Mouse (Mus musculus) midbrain, embryonic 12.5 days (tissue): Measurements from ENCODE around the gene Nol3. TPM values are rescaled to one million over a fixed set of nuclear protein-coding genes. Genes with fewer than 3 reads are reported as not detected.
"Not testable (repeated sequence)": the region's sequence is repeated elsewhere in the genome, so short reads cannot be mapped to it uniquely, and the experiment has no call there.

Experiments
- ATAC-seq: fragments of 200-750 bp; cut with Nextera tagmentation; 2 replicates; pipeline ENCODE4 v1.8.0; 2017; ENCODE audit warnings: low read depth, moderate TSS enrichment, moderate library complexity; ENCODE audit not compliant: low FRiP score
- H3K27ac ChIP-seq: fragments of 300-500 bp; sonication (generic); replicated peaks from 2 replicates; pipeline ENCODE4 v1.5.1; 2016; ENCODE audit warnings: mild to moderate bottlenecking
- H3K27me3 ChIP-seq: fragments of 300-500 bp; sonication (generic); 2 replicates; pipeline ENCODE4 v1.6.1; 2016; ENCODE audit warnings: mild to moderate bottlenecking
- H3K36me3 ChIP-seq: fragments of 300-500 bp; sonication (generic); 2 replicates; pipeline ENCODE4 v1.6.1; 2016
- H3K4me1 ChIP-seq: fragments of 300-500 bp; sonication (generic); 2 replicates; pipeline ENCODE4 v1.6.1; 2016
- H3K4me2 ChIP-seq: fragments of 300-500 bp; sonication (generic); replicated peaks from 2 replicates; pipeline ENCODE4 v1.6.1; 2016; ENCODE audit warnings: mild to moderate bottlenecking, moderate library complexity
- H3K4me3 ChIP-seq: fragments of 300-500 bp; sonication (generic); 2 replicates; pipeline ENCODE4 v1.5.1; 2016; ENCODE audit warnings: mild to moderate bottlenecking
- H3K9ac ChIP-seq: fragments of 300-500 bp; sonication (generic); replicated peaks from 2 replicates; pipeline ENCODE4 v1.6.1; 2016; ENCODE audit warnings: mild to moderate bottlenecking, moderate library complexity
- H3K9me3 ChIP-seq: fragments of 300-500 bp; sonication (generic); 2 replicates; pipeline ENCODE4 v1.6.1; 2016; ENCODE audit warnings: mild to moderate bottlenecking
- WGBS: fragments of 180-500 bp; shearing (Covaris S2); methylation state at CpG from one replicate; pipeline ENCODE4 v1.1.7; 2016; 5-methylcytosine and 5-hydroxymethylcytosine counted together
- polyA plus RNA-seq: library from polyadenylated mRNA; unstranded; fragments of >200 nt; fragmentation: Nextera tagmentation; extraction: Ambion mirVana; gene quantifications from 2 replicates; pipeline ENCODE4 v1.2.1, GENCODE M21; 2016

Nol3 gene
- 3.3 and 3.9 TPM in 2 replicates for polyA plus RNA-seq

DNA sequence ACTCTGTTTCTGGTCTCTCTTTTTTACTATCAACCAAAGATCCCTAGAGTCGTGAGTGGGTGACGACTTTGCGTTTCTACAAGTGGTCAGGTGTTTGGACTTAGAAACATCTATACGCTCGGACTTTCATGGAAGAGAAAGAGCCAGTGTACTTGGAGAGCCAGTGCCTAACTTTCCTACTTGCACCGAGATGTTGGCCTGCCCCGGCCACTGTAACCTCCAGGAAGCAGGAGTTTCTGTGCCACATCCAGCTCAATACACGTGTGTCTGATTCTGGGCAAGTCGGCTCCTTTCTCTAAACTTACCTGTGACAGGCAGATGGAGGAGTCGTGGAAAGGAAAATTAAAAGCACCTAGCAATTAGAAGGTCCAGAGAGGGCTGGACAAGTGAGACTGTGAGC, at the start of gene Nol3:
Nol3 (plus strand) TSS at position 301 of the 400 bp plus-strand sequence.
- 5% methylated on average over 10 of the region's 10 CpGs for WGBS
- H3K27ac ChIP-seq = no peak within 1 kb of the TSS
- ATAC-seq = 0 out of 2 replicates have a peak, but pooled peaks have one; percentile 1

GRCm38 (mm10) chr8:105231503-105232320, 44.2 kb upstream of the Nol3 start:
- Histone ChIP-seq H3K27me3 (no peaks in the 10 kb centered on the region), H3K27ac (no peak overlapping the region), H3K9me3 (no peaks in the 10 kb centered on the region), H3K4me2 (no peak overlapping the region), H3K4me1 (peaks cover 3% of the 10 kb centered on the region; the same call in 1 of the 2 replicates), H3K4me3 (no peak overlapping the region), H3K9ac (no peak overlapping the region), H3K36me3 (peaks cover 24% of the 10 kb centered on the region)
- 86% methylated on average over 12 of the region's 12 CpGs for WGBS
- ATAC-seq = no peak

More for the DNA sequence above, at the start of gene Nol3:
- Histone ChIP-seq H3K4me3 (peak within 1 kb of the TSS; percentile 45), H3K27me3 (peaks cover 98% of the 10 kb centered on the region), H3K36me3 (peaks cover 8% of the 10 kb centered on the region; the same call in 1 of the 2 replicates), H3K9me3 (no peaks in the 10 kb centered on the region), H3K4me2 (peak within 1 kb of the TSS; percentile 79), H3K4me1 (peaks cover 27% of the 10 kb centered on the region), H3K9ac (peak within 1 kb of the TSS; percentile 61)

DNA sequence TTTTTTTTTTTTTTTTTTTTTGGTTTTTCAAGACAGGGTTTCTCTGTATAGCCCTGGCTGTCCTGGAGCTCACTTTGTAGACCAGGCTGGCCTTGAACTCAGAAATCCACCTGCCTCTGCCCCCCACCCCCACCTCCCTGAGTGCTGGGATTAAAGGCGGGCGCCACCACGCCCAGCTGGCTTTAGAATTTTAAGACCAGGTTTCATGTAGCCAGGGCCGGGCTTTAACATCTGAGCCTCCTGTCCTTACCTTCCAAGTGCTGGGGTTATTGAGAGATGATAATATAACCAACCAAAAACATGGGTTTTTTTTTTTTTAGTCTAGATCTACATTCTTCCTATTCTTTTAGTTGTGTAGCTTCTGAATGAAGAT, 43.6 kb upstream of the Nol3 start:
- H3K9ac ChIP-seq, H3K27me3 ChIP-seq, H3K4me3 ChIP-seq, ATAC-seq, H3K27ac ChIP-seq, H3K4me2 ChIP-seq, H3K4me1 ChIP-seq, H3K9me3 ChIP-seq: not testable (repeated sequence)
- peaks cover 24% of the 10 kb centered on the region for H3K36me3 ChIP-seq
- WGBS = 93% methylated on average over 4 of the region's 4 CpGs

- H3K4me3 ChIP-seq = no peak overlapping the region
- no peaks in the 10 kb centered on the region for H3K9me3 ChIP-seq
- no peak overlapping the region for H3K4me2 ChIP-seq
- 71% methylated on average over 1 of the region's 1 CpGs for WGBS
- H3K4me1 ChIP-seq = no peaks in the 10 kb centered on the region
- no peak for ATAC-seq
- H3K27ac ChIP-seq = no peak overlapping the region
- no peaks in the 10 kb centered on the region for H3K27me3 ChIP-seq
- no peak overlapping the region for H3K9ac ChIP-seq
- peaks cover 25% of the 10 kb centered on the region for H3K36me3 ChIP-seq
Observed at GRCm38 (mm10) chr8:105233126-105233935, 42.6 kb upstream of the Nol3 start.

- Histone ChIP-seq H3K36me3 (peaks cover 43% of the 10 kb centered on the region), H3K4me2 (no peak overlapping the region), H3K27ac (no peak overlapping the region), H3K4me3 (no peak overlapping the region), H3K9me3 (no peaks in the 10 kb centered on the region), H3K9ac (no peak overlapping the region), H3K4me1 (no peaks in the 10 kb centered on the region), H3K27me3 (no peaks in the 10 kb centered on the region)
- WGBS = 85% methylated on average over 1 of the region's 1 CpGs
- ATAC-seq = no peak
Observed at GRCm38 (mm10) chr8:105235206-105235605, 40.7 kb upstream of the Nol3 start.

GRCm38 (mm10) chr8:105237442-105238142, 38.3 kb upstream of the Nol3 start:
- Histone ChIP-seq H3K4me3 (no peak overlapping the region), H3K4me1 (no peaks in the 10 kb centered on the region), H3K4me2 (no peak overlapping the region), H3K9ac (no peak overlapping the region), H3K9me3 (no peaks in the 10 kb centered on the region), H3K27ac (no peak overlapping the region), H3K27me3 (no peaks in the 10 kb centered on the region), H3K36me3 (peaks cover 54% of the 10 kb centered on the region)
- 94% methylated on average over 14 of the region's 14 CpGs for WGBS
- ATAC-seq = no peak

- 95% methylated on average over 7 of the region's 7 CpGs for WGBS
- H3K27me3 ChIP-seq = no peaks in the 10 kb centered on the region
- no peak overlapping the region for H3K27ac ChIP-seq
- H3K36me3 ChIP-seq = peaks cover 39% of the 10 kb centered on the region
- no peak overlapping the region for H3K9ac ChIP-seq
- H3K4me1 ChIP-seq = no peaks in the 10 kb centered on the region
- H3K4me3 ChIP-seq = no peak overlapping the region
- H3K9me3 ChIP-seq = no peaks in the 10 kb centered on the region
- no peak overlapping the region for H3K4me2 ChIP-seq
- ATAC-seq = no peak
Observed at GRCm38 (mm10) chr8:105241016-105241415, 34.9 kb upstream of the Nol3 start.

- Histone ChIP-seq H3K4me3 (no peak overlapping the region), H3K9ac (no peak overlapping the region), H3K4me1 (peaks cover 18% of the 10 kb centered on the region), H3K27ac (no peak overlapping the region), H3K36me3 (peaks cover 58% of the 10 kb centered on the region), H3K27me3 (peaks cover 27% of the 10 kb centered on the region), H3K9me3 (no peaks in the 10 kb centered on the region), H3K4me2 (no peak overlapping the region)
- 92% methylated on average over 6 of the region's 6 CpGs for WGBS
- ATAC-seq = no peak
Observed at GRCm38 (mm10) chr8:105251954-105252353, 24.0 kb upstream of the Nol3 start.

DNA sequence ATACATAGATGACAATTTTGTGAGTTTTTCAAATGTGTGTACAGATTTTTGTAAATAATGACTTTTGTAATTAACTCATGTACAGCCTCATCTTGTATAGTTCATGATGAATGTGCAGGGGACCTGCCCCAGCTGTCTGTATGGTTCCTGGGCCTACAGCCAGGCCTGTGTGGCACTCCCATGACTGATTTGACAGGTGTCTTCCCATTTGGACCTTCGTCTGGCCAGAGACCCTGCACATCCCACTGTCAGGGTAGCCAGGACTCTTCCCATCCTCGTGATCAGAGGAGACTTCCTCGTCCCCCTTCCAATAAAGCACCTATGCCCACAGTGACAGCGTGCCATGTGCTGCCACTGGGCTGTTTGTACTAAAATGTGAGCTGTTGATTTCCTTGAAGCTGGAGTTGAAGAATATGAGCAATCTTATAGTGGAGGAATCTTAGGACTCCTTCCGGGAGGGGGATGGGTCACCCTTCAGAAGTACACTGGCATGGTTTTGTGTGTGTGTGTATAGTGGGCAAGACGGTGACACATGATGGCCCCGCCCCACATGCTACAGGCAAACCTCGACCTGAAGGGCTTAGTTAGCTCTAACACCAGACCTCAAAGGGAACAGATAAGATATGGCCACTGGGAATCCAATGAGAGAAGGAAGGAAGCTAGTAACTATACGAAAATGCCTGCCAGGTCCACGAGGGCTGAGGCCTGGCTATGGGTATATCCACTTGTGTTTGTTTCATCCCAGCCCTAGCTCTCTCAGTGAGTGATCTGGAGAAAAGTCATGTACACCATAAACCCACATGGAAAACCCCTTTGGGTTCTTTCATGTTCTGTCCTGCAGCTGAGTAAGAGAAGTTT, 23.0 kb upstream of the Nol3 start:
- 89% methylated on average over 10 of the region's 10 CpGs for WGBS
- Histone ChIP-seq H3K27me3 (peaks cover 37% of the 10 kb centered on the region), H3K4me2 (no peak overlapping the region; the same call in 1 of the 2 replicates), H3K9ac (no peak overlapping the region), H3K9me3 (no peaks in the 10 kb centered on the region), H3K4me1 (peaks cover 18% of the 10 kb centered on the region), H3K27ac (no peak overlapping the region), H3K36me3 (peaks cover 49% of the 10 kb centered on the region), H3K4me3 (no peak overlapping the region)
- no peak for ATAC-seq

DNA sequence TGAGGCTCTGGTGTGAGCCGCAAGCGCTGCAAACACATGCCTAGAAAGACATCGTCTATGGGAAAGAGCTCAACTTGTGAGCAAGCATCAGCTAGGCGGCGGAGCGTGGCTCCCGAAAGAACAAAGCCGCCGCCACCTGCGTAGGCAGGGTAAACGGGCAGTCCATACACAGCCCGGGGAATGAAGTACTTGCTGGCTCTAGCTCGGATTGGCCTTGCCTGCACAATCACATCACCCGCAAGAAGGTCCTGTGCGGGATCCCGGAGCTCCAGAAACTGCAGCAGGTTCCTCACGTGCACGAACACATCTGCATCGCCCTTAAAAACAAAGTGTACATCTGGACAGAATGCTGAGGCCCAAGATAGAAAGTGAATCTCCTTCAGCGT, 22.2 kb upstream of the Nol3 start:
- no peak overlapping the region for H3K27ac ChIP-seq
- ATAC-seq = peak; percentile 52
- peak overlapping the region; percentile 92 for H3K4me2 ChIP-seq
- H3K36me3 ChIP-seq = peaks cover 40% of the 10 kb centered on the region
- WGBS = 34% methylated on average over 20 of the region's 20 CpGs
- no peaks in the 10 kb centered on the region for H3K9me3 ChIP-seq
- H3K4me3 ChIP-seq = peak overlapping the region; percentile 52
- peaks cover 45% of the 10 kb centered on the region for H3K27me3 ChIP-seq
- 0 out of 2 replicates have a peak overlapping the region, but pooled peaks have one; percentile 24 for H3K9ac ChIP-seq
- peaks cover 20% of the 10 kb centered on the region for H3K4me1 ChIP-seq
